Mouse (Mus musculus): Measurements from ENCODE around the gene Gm10647. TPM values are rescaled to one million over a fixed set of nuclear protein-coding genes. Genes with fewer than 3 reads are reported as not detected.
A peak's percentile ranks its signal among the peaks of the same experiment; 100 is the strongest.
"Not testable (repeated sequence)": the region's sequence is repeated elsewhere in the genome, so short reads cannot be mapped to it uniquely, and the experiment has no call there.

The Gm10647 gene
- polyA plus RNA-seq (2015; fragmentation: Nextera tagmentation; extraction: Ambion mirVana) = 0.21 TPM in 1 of 2 replicates, not detected in the other

DNA sequence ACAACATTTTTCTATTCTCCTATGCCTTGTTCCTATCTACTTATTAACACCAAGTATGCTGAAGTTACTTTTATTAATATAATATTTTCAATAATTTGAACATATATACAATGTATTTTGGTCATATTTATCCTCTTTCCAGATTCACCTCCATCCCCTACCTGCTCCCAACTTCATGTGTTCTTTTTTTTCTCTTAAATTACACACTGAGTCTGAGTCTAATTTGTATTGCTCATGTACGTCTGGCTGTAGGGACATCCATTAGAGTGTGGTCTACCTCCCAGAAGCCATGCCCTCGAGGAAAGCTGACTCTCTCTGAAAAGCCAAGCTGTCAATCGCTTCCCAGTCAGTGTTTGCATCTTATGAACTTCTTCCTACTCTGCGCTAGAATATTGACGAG is at the start of gene Gm10647:
Gm10647 (plus strand) TSS at position 301 of the 400 bp plus-strand sequence.
- DNase-seq (ENCODE audit: low spot score) = no peak

DNA sequence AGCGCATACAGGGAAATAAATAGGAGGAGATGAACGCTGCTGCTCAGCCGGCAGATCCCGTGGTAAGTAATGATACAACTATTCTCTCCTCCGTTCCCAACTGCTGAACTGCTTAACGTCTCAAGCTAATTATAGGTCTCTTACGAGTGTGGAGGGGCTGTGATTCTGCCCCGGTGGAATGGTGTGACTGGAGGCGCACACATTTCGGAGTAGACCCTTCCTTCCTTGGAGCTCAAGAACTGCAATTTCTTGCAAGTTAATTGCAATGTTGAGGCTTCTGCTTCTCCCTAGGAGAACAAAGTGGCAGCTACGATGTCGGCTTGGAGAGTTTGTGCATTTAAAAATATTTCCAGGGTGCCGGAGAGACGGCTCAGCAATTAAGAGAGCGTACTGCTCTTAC is 48.4 kb upstream of the Gm10647 start:
- no peak for DNase-seq (ENCODE audit: low spot score)

DNA sequence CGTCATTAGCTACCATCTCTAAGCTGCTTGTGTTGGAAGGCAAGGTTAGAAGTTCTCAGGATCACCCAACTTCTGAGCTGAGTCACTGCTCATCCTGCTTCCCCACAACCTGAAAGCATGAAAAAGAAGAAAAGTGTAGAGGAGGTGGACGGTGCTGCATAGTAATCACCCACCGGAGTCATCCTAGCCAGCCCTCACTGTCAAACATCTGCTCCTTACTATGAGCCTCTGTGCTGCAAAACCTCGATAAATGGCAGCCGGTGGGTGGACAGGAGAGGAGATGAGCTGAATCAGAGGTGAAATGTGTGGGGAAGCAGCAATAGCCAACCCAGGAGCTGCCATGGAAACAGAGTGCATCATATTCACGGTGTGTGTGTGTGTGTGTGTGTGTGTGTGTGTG is 44.0 kb upstream of the Gm10647 start:
- no peak for DNase-seq (ENCODE audit: low spot score)

DNA sequence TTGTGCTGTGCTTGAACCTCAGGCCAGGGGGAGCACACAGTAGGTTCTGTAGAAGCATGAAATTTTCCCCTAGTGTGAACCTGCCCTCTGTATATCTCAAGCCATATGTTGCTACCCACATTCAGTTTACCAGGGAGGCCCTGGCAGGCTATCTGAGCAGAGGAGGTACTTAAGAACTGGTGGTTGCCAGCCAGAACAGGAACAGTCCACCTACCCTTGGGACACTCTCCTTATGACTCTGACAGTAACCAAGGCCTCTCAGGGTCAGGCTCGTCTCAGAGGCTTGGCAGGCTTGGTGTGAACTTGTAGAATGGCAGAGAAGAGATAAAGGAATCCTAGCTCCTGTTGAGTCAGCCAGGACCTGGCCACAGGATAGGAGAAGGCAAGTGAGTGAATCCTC is 35.8 kb upstream of the Gm10647 start:
- DNase-seq (ENCODE audit: low spot score) = no peak

DNA sequence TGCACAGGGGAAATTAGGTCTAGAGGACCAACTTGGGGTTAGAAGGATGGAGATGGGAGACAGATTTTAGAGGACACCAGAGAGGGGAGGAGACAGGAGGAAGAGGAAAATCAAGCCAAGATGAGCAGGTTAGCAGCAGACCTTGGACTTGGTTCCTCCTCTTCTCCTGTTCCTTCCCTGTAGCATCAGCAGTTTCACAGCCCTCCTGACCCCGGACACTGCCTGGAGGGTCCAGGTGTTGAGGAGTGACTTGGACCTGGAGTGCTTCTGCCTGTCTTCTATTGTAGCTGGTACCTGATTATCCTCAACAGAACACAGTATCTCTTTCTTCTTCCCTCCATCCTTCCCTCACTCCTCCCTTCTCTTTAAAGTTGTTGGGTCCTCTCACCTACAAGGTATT is 28.1 kb upstream of the Gm10647 start:
- no peak for DNase-seq (ENCODE audit: low spot score)

DNA sequence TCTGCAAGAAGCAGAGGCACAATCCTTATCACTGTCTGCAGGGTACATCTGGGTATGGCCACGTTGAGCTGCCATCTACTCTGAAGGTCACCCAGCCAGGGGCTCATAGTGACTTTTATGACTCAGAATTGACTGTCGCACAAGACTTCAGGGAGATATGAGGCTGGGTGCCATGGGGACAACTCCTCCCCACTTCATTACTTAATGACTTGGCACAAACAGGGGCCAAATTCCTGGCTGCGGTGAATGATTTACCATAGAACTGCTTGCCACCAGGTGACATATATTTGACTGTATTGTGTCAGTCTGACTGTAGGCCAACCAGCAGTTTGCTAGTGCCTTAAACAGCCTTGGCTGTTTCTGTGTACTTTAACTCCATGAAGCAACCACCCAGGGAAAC is 27.6 kb upstream of the Gm10647 start:
- DNase-seq (ENCODE audit: low spot score) = no peak

DNA sequence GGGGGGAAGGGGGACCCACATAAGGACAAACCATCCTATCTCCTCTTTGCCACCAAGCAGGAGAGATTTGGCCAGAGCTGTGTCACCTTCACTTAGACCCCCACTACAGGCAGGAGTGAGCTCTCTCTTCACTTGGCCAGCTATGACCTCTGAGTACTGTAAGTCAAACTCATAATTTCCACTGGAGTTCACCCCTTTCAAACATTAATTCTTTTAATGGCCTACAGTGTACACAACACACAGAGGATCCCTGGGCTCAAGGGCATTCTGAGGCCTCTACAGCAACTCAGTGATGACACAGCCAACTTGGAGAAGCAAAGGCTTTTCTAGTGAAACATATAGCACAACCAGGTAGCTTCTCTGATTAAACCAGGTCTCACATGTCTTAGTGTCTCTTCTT is 26.1 kb upstream of the Gm10647 start:
- no peak for DNase-seq (ENCODE audit: low spot score)

DNA sequence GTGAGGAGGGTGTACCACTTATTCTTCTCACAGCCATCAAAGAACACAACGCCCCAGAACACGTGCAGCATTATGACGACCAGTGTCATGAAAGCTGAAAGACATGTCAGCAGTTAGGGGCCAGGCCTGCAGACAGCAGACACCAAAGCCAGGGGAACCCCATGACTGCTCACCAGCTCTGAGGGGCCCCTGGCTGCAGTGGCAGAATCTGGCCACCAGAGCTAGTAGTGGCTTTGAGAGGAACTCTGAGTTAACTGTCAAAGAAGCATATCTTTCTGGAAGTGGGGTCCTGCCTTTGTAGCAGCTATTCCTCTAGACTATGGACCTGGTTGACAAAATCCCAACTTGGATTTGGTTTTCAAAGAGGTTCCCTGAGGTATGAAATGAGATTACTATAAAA is 12.3 kb upstream of the Gm10647 start:
- peak; percentile 46 for DNase-seq (ENCODE audit: low spot score)

DNA sequence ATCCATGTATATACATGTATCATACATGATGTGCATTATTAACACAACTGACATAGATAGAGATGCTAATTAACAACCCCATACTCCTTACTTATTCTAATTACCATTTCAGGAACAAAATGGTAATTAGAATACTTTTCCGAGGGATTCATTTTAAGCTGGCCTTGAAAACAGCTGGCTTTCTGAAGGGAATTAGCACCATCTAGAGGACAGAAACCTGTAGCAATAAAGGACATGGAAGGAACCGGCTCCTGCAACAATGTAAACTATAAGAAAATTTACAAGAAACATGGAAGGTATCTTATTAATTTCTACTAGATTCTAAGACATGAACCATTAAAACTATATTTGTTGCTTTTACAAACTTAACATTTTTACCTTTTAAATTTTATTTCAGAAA is 9.0 kb upstream of the Gm10647 start:
- peak; percentile 53 for DNase-seq (ENCODE audit: low spot score)

DNA sequence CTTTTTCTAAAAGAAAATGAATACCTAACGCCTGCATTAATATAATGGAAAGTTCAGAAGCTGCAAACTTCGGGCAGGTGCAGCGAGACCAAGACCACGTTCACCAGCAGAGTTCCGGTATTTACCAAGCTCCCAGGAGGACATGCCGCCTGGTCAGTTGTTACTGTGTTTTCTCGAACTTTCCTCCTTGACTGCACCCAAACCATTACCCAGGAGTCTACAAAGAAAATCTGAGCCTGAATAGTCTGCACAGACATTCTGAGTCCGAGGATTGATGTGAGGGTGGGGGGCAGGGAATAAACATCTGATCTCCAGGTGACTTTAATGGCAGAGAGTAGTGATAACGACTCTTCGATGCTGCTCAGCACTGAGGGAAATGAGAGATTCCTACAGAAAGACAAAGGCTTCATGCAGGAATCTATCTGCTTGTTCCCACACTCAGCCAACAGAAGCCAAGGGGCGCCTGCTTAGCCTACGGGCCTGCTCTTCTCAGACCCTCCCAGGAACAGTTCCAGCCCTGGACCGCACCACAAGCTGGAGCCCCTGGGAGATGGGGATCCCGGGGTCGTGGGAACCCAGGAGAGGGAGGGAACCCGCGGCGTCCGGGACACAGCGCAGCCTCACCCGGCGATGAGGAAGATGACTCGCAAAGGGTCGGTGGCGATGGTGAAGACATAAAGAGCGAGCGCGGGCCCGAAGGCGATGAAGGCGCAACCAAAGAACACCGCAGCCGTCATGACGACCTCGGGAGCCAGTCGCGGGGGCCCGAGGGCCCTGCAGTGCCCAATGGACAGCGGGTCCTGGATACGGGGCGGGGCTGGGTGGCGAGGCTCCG is 2.0 kb upstream of the Gm10647 start:
- DNase-seq (ENCODE audit: low spot score) = no peak

DNA sequence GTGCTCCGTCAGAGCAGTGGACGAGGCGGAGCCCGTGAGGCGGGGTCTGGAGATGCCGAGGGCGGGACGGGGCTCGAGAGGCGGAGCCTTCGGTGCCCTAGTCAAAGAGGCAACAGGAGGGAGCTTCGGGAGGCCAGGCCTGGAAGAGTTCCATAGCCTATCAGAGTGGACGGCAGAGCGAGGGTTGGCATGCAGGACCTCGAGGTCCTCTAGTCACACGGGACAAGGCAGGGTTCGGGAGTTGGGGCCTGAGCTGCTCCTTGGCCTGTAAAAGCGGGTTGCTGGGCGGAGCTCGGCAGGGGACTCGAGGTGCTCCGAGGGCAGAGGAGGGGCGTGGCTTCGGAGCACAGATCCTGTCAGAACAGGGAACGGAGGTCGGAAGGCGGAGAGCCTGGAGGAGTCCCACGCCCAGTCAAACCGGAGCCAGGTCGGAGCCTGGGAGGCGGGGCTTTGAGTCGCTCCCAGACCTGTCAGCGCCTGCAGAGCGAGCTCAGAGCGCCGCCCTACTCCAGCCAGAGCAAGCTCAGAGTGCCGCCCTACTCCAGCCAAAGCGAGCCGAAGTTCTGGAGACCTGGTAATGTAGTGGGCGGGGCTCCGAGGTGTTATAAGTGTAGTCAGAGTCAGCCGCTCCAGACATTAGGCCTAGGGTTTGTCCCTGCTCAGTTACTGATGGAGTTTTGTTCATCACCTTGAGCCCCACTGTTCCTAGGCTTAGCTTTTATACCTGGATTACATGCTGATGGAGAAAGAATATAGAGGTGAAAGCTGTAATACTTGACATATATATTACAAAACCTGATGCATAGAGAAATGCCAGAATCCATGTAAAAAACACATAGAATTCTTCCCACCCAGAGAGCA is 1.1 kb upstream of the Gm10647 start, which contains the start of gene Aph1b:
Aph1b (minus strand) TSS at position 27 of the 861 bp plus-strand sequence.
- peak; percentile 96 for DNase-seq (ENCODE audit: low spot score)

DNA sequence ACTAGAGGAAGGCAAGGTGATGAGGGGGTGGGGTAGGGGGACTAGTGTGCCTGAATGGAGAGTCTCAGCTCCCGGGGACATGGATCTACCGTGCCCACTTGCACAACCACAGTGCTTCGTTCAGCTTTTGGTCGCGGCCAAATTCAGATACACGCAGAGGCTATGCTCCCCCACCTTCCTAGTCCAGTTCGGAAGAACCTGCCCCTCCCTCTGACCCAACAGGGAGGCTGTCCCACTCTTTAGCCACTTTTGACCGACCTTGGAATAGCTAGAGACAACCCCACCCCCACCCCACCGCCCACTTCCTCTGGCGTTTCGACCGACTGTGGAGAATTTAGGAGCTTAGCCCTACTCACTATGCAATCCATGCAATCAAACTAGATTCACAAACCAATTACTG is 5.1 kb downstream of the Gm10647 start:
- no peak for DNase-seq (ENCODE audit: low spot score)

DNA sequence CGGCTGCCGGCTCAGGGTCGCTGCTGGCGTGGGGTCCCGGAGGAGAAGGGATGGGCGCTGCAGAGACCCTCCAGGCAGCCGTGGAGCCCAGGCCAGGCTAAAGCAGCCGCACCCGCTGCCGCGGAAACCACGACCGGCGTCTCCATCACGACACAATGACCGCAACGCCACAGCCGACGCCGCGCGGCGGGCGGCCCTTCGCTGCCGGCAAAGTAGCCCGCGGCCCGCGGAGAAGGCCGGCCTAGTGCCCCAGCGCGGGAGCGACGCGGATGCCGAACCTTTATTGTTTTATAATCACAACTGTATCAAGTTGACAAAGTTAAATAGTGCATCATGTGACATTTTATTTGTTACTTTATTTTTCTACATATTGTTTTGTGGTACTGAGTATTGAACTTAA is 9.1 kb downstream of the Gm10647 start:
- not testable (repeated sequence) for DNase-seq (ENCODE audit: low spot score)

DNA sequence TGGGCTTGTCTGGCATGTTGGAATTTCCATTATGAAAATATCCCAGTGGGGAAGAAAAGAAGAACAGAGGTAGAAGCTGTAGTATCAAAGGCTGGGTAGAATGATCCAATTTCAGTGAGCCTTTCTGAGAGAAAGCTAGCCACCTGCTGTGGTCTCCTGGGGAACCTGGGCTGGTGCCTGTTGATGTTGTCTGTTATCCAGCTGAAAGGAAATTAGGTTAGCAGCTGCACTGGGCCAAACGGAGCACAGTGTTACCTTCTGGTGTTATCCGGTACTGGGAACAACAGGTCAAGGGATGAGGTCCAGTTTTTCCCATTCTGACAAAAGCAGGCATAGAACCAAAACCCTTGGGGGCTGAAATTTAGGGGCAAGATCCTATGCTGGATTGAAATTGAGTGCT is 16.6 kb downstream of the Gm10647 start:
- peak; percentile 47 for DNase-seq (ENCODE audit: low spot score)

DNA sequence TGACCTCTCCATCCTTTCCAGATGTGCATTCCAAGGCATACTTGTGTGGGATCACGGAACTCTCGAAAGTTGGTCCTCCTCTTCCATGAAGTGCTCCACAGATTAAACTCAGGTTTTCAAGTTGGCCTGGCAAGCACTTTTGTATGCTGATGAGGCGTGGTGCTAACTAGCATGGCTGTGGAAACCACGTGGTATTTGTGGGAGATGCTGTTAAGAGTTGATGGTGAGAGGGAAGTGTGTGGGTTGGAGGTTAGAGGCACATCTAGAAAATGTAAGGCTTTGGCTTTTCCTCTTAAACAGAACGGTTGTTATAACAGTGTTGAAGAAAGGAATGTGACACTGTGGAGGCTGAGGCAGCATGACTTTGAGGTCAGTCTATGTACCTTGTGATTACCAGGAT is 24.2 kb downstream of the Gm10647 start:
- peak; percentile 19 for DNase-seq (ENCODE audit: low spot score)

DNA sequence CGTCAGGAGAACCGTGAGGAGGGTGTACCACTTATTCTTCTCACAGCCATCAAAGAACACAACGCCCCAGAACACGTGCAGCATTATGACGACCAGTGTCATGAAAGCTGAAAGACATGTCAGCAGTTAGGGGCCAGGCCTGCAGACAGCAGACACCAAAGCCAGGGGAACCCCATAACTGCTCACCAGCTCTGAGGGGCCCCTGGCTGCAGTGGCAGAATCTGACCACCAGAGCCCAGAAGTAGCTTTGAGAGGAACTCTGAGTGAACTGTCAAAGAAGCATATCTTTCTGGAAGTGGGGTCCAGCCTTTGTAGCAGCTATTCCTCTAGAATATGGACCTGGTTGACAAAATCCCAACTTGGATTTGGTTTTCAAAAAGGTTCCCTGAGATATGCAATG is 25.4 kb downstream of the Gm10647 start:
- DNase-seq (ENCODE audit: low spot score) = peak; percentile 14

DNA sequence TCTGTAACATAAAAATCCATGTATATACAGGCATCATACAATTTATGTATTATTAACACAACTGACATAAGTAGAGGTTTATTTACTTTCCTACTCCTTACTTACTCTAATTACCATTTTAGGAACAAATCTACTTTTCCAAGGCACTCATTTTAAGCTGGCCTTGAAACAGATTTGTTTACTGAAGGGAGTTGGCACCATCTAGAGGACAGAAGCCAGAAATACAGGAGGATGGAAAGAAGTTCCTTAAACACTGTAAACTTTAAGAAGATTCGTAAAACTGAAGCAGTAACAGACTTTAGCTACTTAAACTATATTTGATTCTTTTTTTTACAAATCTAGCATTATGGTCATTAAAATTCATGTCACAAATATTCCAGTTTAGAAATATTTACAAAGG is 29.2 kb downstream of the Gm10647 start:
- peak; percentile 70 for DNase-seq (ENCODE audit: low spot score)

DNA sequence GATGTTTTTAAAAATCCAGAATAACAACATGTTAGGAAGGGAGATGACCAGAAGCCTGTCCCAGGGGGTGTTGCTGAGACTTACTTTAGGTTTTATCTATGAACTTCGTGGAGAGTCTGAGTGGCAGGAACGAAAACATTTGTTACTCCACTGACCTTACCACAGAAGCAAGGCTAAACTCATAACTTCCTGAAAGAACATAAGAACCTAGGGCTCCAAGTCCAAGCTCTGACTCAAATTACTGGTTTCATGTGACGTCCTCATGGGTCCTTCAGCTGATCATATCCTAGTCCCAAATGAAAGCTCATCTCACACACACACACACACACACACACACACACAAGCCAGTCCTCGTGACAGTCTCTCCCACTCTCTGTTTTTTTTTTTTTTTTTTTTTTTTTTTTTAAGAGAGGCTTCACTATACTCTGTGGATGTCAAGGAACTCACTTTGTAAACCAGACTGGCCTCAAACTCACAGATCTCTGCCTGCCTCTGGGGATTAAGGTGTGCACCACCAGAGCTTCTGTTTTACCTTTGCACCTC is 35.6 kb downstream of the Gm10647 start:
- no peak for DNase-seq (ENCODE audit: low spot score)

DNA sequence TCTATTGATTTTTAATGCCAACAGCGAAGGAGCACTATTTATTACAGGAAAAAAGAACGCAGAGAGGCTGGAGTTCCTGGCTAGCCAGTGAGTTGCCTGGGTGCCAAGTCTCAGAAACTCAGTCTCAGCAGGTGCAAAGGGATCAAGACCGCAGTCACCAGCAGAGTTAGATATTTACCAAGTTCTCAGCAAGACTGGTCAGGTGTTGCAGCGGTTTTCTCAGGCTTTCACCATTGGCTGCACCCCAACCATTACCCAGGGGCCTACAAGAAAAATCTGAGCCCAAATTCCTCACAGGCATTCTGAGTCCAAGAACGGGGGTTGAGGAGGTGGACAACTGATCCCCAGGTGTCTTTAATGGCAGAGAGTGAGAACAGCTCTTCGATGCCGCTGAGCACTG is 37.0 kb downstream of the Gm10647 start:
- peak; percentile 5 for DNase-seq (ENCODE audit: low spot score)

DNA sequence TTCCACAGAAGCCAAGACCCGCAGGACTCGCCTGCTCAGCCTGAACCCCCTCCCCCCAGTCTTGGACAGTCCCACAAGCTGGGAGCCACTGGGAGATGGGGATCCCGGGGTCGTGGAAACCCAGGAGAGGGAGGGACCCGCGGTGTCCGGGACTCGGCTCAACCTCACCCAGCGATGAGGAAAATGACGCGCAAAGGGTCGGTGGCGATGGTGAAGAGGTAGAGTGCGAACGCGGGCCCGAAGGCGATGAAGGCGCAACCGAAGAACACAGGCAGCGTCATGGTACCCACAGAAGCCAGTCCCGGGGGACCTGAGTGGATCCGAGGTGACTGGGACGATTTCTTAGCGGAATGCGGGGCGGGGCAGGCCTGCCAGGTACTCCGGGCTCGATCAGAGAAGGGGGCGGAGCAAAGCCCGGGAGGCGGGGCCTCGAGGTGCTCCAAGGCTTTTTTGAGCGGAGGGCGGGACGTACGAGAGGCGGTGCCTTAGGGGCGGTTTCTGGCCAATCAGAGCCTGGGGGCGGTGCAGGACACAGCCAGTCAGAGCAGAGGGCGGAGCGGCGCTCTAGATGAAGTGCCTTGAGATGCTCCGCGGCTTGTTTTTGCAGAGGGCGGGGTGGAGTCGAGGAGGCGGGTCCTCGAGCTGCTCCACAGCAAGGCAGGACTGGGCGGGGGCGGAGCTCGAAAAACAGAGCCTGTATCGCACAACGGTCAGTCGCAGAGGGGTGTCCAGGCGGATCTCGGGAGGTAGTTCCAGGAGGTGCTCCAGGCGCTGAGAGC is 37.7 kb downstream of the Gm10647 start, which contains the start of gene Aph1c:
Aph1c (minus strand) TSS at position 409 of the 779 bp plus-strand sequence.
- DNase-seq (ENCODE audit: low spot score) = peak; percentile 99

DNA sequence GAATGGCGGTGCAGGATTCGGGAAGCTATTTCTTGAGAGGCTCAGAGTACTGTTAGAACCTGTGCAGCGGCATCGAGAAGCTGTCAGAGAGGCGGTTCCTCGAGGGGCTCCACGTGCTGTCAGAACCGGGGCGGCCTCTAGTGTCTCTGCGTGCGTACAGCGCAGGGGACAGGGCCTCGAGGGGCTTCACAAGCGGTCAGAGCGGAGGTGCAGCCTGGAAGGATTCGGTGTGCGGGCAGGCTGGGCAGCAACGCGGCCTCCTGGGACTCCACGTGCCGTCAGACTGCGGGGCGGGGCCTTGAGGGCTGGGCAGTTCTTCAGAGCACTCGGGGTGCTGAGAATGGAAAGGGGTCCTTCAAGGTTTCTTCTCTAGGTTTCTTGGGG is 38.2 kb downstream of the Gm10647 start:
- no peak for DNase-seq (ENCODE audit: low spot score)

Measured in thymus, postnatal 0 days (tissue).